Mouse (Mus musculus) midbrain, embryonic 11.5 days (tissue): ENCODE measurements around the gene Ciao2b. TPM values are rescaled to one million over a fixed set of nuclear protein-coding genes. Genes with fewer than 3 reads are reported as not detected.
A peak's percentile ranks its signal among the peaks of the same experiment; 100 is the strongest.
"Not testable (repeated sequence)": the region's sequence is repeated elsewhere in the genome, so short reads cannot be mapped to it uniquely, and the experiment has no call there.

Source experiments
- ATAC-seq: fragments of 200-750 bp; cut with Nextera tagmentation; 2 replicates; pipeline ENCODE4 v1.8.0; 2017; ENCODE audit warnings: moderate TSS enrichment, moderate library complexity; ENCODE audit not compliant: low FRiP score
- DNase-seq: peaks from one replicate; pipeline ENCODE4 v3.0.0; 2015; ENCODE audit warnings: low spot score; ENCODE audit errors: missing footprints
- H3K27ac ChIP-seq: fragments of 300-500 bp; sonication (generic); 2 replicates; pipeline ENCODE4 v1.5.1; 2014; ENCODE audit warnings: low read depth, low read length
- H3K27me3 ChIP-seq: fragments of 300-500 bp; sonication (generic); 2 replicates; pipeline ENCODE4 v1.6.1; 2014; ENCODE audit warnings: mild to moderate bottlenecking, low read length, moderate library complexity, mixed read lengths; ENCODE audit not compliant: control insufficient read depth, insufficient read depth
- H3K36me3 ChIP-seq: fragments of 300-500 bp; sonication (generic); 2 replicates; pipeline ENCODE4 v1.6.1; 2014; ENCODE audit warnings: mild to moderate bottlenecking, low read length, moderate library complexity, mixed read lengths; ENCODE audit not compliant: control insufficient read depth, insufficient read depth
- H3K4me1 ChIP-seq: fragments of 300-500 bp; sonication (generic); 2 replicates; pipeline ENCODE4 v1.6.1; 2014; ENCODE audit warnings: low read length; ENCODE audit not compliant: control insufficient read depth, insufficient read depth
- H3K4me2 ChIP-seq: fragments of 300-500 bp; sonication (generic); 2 replicates; pipeline ENCODE4 v1.6.1; 2014; ENCODE audit warnings: mild to moderate bottlenecking, moderate library complexity
- H3K4me3 ChIP-seq: fragments of 300-500 bp; sonication (generic); 2 replicates; pipeline ENCODE4 v1.5.1; 2014; ENCODE audit warnings: low read depth, low read length
- H3K9ac ChIP-seq: fragments of 300-500 bp; sonication (generic); 2 replicates; pipeline ENCODE4 v1.6.1; 2014; ENCODE audit warnings: low read length
- H3K9me3 ChIP-seq: fragments of 300-500 bp; sonication (generic); 2 replicates; pipeline ENCODE4 v1.6.1; 2016; ENCODE audit warnings: low read length; ENCODE audit not compliant: control insufficient read depth
- WGBS: fragments of 180-500 bp; shearing (Covaris S2); extraction: QIAGEN DNeasy Blood & Tissue Kit; methylation state at CpG from one replicate; pipeline ENCODE4 v1.1.7; 2014; 5-methylcytosine and 5-hydroxymethylcytosine counted together
- polyA plus RNA-seq: library from polyadenylated mRNA; unstranded; fragments of >200 nt; fragmentation: Nextera tagmentation; extraction: Ambion mirVana; gene quantifications from 2 replicates; pipeline ENCODE4 v1.2.1, GENCODE M21; 2014

Gene Ciao2b
- 95.2 and 95.7 TPM in 2 replicates for polyA plus RNA-seq

- no peaks in the 10 kb centered on the region for H3K27me3 ChIP-seq
- under 1% methylated on average over 66 of the region's 66 CpGs for WGBS
- no peak within 1 kb of the TSS; the same call in 1 of the 2 replicates for H3K27ac ChIP-seq
- peaks cover 10% of the 10 kb centered on the region for H3K4me1 ChIP-seq
- H3K9ac ChIP-seq = peak within 1 kb of the TSS; percentile 75
- peak within 1 kb of the TSS; percentile 70 for H3K4me3 ChIP-seq
- H3K4me2 ChIP-seq = peak within 1 kb of the TSS; percentile 85
- DNase-seq (peak; percentile 98), ATAC-seq (peak; percentile 96)
- no peaks in the 10 kb centered on the region; the same call in 1 of the 2 replicates for H3K36me3 ChIP-seq
- H3K9me3 ChIP-seq = no peaks in the 10 kb centered on the region
Measured at GRCm38 (mm10) chr8:104641426-104642323, at the start of gene Ciao2b. Gene Ciao2b (minus strand): TSS chr8:104641965.

GRCm38 (mm10) chr8:104688433-104688832 lies 46.7 kb upstream of the Ciao2b start:
- Histone ChIP-seq H3K36me3 (no peaks in the 10 kb centered on the region), H3K9ac (no peak overlapping the region), H3K27ac (no peak overlapping the region), H3K4me2 (no peak overlapping the region), H3K4me3 (no peak overlapping the region), H3K9me3 (no peaks in the 10 kb centered on the region), H3K4me1 (no peaks in the 10 kb centered on the region), H3K27me3 (no peaks in the 10 kb centered on the region)
- DNase-seq (no peak), ATAC-seq (no peak)
- 77% methylated on average over 4 of the region's 4 CpGs for WGBS

- Histone ChIP-seq H3K4me1 (no peaks in the 10 kb centered on the region), H3K36me3 (no peaks in the 10 kb centered on the region), H3K27ac (no peak overlapping the region), H3K9me3 (no peaks in the 10 kb centered on the region), H3K27me3 (no peaks in the 10 kb centered on the region), H3K9ac (no peak overlapping the region), H3K4me3 (no peak overlapping the region), H3K4me2 (no peak overlapping the region)
- ATAC-seq (0 out of 2 replicates have a peak, but pooled peaks have one; percentile 35), DNase-seq (no peak)
- 85% methylated on average over 4 of the region's 4 CpGs for WGBS
Measured at GRCm38 (mm10) chr8:104655614-104656013, 13.8 kb upstream of the Ciao2b start.

GRCm38 (mm10) chr8:104654984-104655383 lies 13.2 kb upstream of the Ciao2b start:
- H3K4me3 ChIP-seq = no peak overlapping the region
- WGBS = 4% methylated on average over 3 of the region's 3 CpGs
- DNase-seq (peak; percentile 98), ATAC-seq (peak; percentile 88)
- no peak overlapping the region for H3K27ac ChIP-seq
- H3K27me3 ChIP-seq = no peaks in the 10 kb centered on the region
- H3K9ac ChIP-seq = no peak overlapping the region
- H3K36me3 ChIP-seq = no peaks in the 10 kb centered on the region
- H3K4me2 ChIP-seq = no peak overlapping the region
- H3K4me1 ChIP-seq = no peaks in the 10 kb centered on the region
- H3K9me3 ChIP-seq = no peaks in the 10 kb centered on the region

GRCm38 (mm10) chr8:104644187-104644586 lies 2.4 kb upstream of the Ciao2b start:
- H3K27me3 ChIP-seq, H3K4me2 ChIP-seq, DNase-seq, H3K27ac ChIP-seq, H3K9ac ChIP-seq, ATAC-seq, H3K36me3 ChIP-seq, H3K9me3 ChIP-seq, H3K4me3 ChIP-seq, H3K4me1 ChIP-seq: not testable (repeated sequence)
- WGBS = 65% methylated on average over 3 of the region's 3 CpGs

- H3K9me3 ChIP-seq = no peaks in the 10 kb centered on the region
- H3K4me1 ChIP-seq = peaks cover 10% of the 10 kb centered on the region
- DNase-seq (no peak), ATAC-seq (peak; percentile 43)
- H3K4me2 ChIP-seq = peak overlapping the region; percentile 85
- 82% methylated on average over 6 of the region's 6 CpGs for WGBS
- peak overlapping the region; percentile 70 for H3K4me3 ChIP-seq
- H3K9ac ChIP-seq = peak overlapping the region; percentile 75
- no peaks in the 10 kb centered on the region; the same call in 1 of the 2 replicates for H3K36me3 ChIP-seq
- H3K27ac ChIP-seq = no peak overlapping the region
- no peaks in the 10 kb centered on the region for H3K27me3 ChIP-seq
Measured at GRCm38 (mm10) chr8:104642324-104642654, 524 bp upstream of the Ciao2b start.

GRCm38 (mm10) chr8:104640831-104641370 lies 864 bp downstream of the Ciao2b start:
- WGBS = 12% methylated on average over 25 of the region's 25 CpGs
- H3K27ac ChIP-seq = no peak overlapping the region
- DNase-seq = peak; percentile 86

GRCm38 (mm10) chr8:104640241-104640640 lies 1.5 kb downstream of the Ciao2b start:
- 85% methylated on average over 7 of the region's 7 CpGs for WGBS
- H3K4me3 ChIP-seq = no peak overlapping the region
- H3K9me3 ChIP-seq = no peaks in the 10 kb centered on the region
- H3K9ac ChIP-seq = no peak overlapping the region
- no peak for DNase-seq
- no peak for ATAC-seq
- no peak overlapping the region for H3K27ac ChIP-seq
- H3K27me3 ChIP-seq = no peaks in the 10 kb centered on the region
- peak overlapping the region; percentile 85 for H3K4me2 ChIP-seq
- peaks cover 10% of the 10 kb centered on the region for H3K4me1 ChIP-seq
- H3K36me3 ChIP-seq = no peaks in the 10 kb centered on the region; the same call in 1 of the 2 replicates

More at GRCm38 (mm10) chr8:104640831-104641370, 864 bp downstream of the Ciao2b start:
- Histone ChIP-seq H3K27me3 (no peaks in the 10 kb centered on the region), H3K4me2 (peak overlapping the region; percentile 85), H3K4me3 (peak overlapping the region; percentile 70), H3K4me1 (peaks cover 10% of the 10 kb centered on the region), H3K9ac (peak overlapping the region; percentile 75), H3K36me3 (no peaks in the 10 kb centered on the region; the same call in 1 of the 2 replicates), H3K9me3 (no peaks in the 10 kb centered on the region)
- ATAC-seq = no peak

GRCm38 (mm10) chr8:104638010-104638409 lies 3.8 kb downstream of the Ciao2b start:
- Histone ChIP-seq H3K27ac (no peak overlapping the region), H3K36me3 (no peaks in the 10 kb centered on the region; the same call in 1 of the 2 replicates), H3K9me3 (no peaks in the 10 kb centered on the region), H3K4me3 (no peak overlapping the region), H3K9ac (no peak overlapping the region), H3K27me3 (no peaks in the 10 kb centered on the region), H3K4me2 (no peak overlapping the region), H3K4me1 (peaks cover 10% of the 10 kb centered on the region)
- 87% methylated on average over 6 of the region's 6 CpGs for WGBS
- ATAC-seq = no peak
- DNase-seq = no peak
